Mouse (Mus musculus): ENCODE results near the gene Mtf1.
A peak's percentile ranks its signal among the peaks of the same experiment; 100 is the strongest.

Gene Mtf1

GRCm38 (mm10) chr4:124856294-124856693 is 54.4 kb downstream of the Mtf1 start:
- no peak for DNase-seq (ENCODE audit: low read depth, low spot score)

GRCm38 (mm10) chr4:124858370-124858769 is 56.5 kb downstream of the Mtf1 start:
- no peak for DNase-seq (ENCODE audit: low read depth, low spot score)

GRCm38 (mm10) chr4:124860446-124860845 is 58.5 kb downstream of the Mtf1 start:
- peak; percentile 88 for DNase-seq (ENCODE audit: low read depth, low spot score)

GRCm38 (mm10) chr4:124861283-124862188 is 59.6 kb downstream of the Mtf1 start, which contains the start of gene Maneal:
TSS of gene Maneal (minus strand) at chr4:124862171.
- no peak for DNase-seq (ENCODE audit: low read depth, low spot score)

GRCm38 (mm10) chr4:124872719-124873118 is 70.8 kb downstream of the Mtf1 start:
- no peak for DNase-seq (ENCODE audit: low read depth, low spot score)

- no peak for DNase-seq (ENCODE audit: low read depth, low spot score)
These were observed 78.7 kb downstream of the Mtf1 start, which contains the start of gene Epha10 for GRCm38 (mm10) chr4:124880599-124880998. TSS of gene Epha10 (plus strand) at chr4:124880899.

GRCm38 (mm10) chr4:124881341-124881908 is 79.5 kb downstream of the Mtf1 start:
- peak; percentile 92 for DNase-seq (ENCODE audit: low read depth, low spot score)

GRCm38 (mm10) chr4:124882151-124882729 is 80.3 kb downstream of the Mtf1 start:
- peak; percentile 64 for DNase-seq (ENCODE audit: low read depth, low spot score)

- DNase-seq (ENCODE audit: low read depth, low spot score), result no peak
These were observed 86.8 kb downstream of the Mtf1 start for GRCm38 (mm10) chr4:124888702-124889101.

- DNase-seq (ENCODE audit: low read depth, low spot score), result no peak
These were observed 88.0 kb downstream of the Mtf1 start for GRCm38 (mm10) chr4:124889935-124890334.

- no peak for DNase-seq (ENCODE audit: low read depth, low spot score)
These were observed 88.9 kb downstream of the Mtf1 start for GRCm38 (mm10) chr4:124890831-124891230.

- no peak for DNase-seq (ENCODE audit: low read depth, low spot score)
These were observed 91.9 kb downstream of the Mtf1 start for GRCm38 (mm10) chr4:124893769-124894168.

GRCm38 (mm10) chr4:124894508-124895428 is 92.9 kb downstream of the Mtf1 start:
- DNase-seq (ENCODE audit: low read depth, low spot score), result peak; percentile 43

- DNase-seq (ENCODE audit: low read depth, low spot score), result no peak
These were observed 96.5 kb downstream of the Mtf1 start for GRCm38 (mm10) chr4:124898428-124898827.
